Mouse (Mus musculus) layer of hippocampus, adult 9-11 months (tissue): ENCODE results near the gene Pif1.

ENCODE experiments used
- DNase-seq: peaks from one replicate; pipeline ENCODE4 v3.0.0; 2022

The Pif1 gene

DNA sequence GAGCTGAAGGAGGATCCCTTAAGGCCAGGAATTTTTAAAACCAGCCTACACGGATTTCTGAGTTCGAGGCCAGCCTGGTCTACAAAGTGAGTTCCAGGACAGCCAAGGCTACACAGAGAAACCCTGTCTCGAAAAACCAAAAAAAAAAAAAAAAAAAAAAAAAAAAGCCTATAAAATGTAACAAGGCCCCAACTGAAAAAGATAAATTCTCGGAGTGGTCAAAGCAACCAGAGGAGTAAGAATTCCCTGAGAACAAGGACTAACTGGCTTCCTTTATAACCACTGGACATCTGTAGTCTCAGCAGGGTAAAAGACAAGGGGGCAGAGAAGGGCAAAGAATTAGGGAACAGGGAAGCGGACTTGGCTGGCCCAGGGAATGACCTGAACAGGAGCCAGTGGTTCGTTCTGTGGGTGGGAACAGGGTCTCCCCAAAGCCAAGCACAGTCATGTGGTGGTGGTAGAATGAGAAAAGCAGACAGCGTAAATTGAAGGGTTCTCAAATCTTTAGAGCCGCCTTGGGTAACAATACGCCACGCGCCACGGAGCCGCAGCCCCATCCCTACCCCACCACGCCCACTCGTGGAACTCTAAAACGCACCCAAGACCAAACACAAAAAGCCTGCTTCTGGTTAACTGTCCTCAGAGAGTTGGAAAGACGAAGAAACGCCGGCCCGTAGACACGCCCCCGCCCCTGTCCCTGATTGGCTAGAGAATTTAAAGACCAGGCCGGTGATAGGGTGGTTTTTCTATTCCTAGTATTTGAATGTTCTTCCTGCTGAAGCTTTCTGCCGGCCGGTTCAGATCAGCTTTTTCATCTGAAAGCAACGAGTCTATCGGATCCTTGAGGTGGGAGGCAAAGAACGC is at the start of gene Pif1:
Gene Pif1 (plus strand): TSS at position 755 of the 864 bp plus-strand sequence.
- peak; percentile 67 for DNase-seq

DNA sequence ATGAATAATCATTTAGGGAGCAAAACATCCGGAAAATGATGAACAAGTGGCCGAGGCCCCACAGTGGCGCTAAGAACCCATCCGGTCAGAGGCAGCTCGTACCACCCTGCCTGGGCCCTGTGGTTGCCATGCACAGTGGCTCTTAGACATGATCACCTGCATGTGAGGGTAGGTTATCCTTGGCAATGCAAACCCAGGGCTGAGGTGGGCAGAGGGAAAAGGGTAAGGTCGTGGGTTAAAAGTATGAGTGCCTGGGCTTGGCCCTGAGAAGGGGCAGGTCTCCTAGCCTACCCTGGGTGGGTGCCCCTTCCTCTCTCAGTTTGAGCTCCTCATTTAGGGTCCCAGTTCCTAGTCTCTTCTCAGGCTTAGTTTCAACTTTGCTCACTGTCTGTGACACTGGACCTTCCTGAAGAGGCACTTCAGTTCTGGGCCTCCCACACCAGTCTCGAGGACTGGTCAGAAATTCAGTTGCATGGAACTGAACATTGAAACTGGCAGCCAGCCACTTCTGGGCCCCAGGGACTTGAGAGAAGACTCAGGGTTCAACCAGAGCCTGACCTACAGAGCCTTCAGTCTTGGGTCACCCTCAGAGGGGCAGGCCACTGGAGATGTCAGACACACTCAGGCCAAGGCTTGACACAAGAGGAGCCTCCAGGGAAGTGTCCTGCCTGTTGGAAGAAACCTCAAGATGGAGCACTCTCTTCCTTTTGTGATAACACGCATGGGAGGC is 48.9 kb upstream of the Pif1 start:
- peak; percentile 22 for DNase-seq

DNA sequence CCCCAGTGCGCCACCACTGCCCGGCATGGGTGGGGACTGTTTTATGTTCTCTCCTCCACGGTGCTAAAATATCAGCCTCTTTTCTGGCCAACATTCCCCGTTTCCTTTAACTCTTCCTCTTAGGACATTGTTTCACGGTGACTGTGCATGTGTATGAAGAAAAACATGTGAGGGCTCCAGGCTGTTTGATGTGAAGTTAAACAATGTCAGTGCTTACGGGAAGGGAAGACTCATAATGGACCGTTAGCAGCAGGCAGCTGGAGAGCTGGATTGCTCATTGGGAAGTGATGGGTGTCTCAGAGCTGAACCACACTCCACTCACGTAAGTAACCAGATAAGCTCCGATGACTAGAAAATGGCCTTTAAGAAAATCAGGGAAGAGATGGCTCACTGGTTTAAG is 47.3 kb upstream of the Pif1 start:
- DNase-seq, result no peak

DNA sequence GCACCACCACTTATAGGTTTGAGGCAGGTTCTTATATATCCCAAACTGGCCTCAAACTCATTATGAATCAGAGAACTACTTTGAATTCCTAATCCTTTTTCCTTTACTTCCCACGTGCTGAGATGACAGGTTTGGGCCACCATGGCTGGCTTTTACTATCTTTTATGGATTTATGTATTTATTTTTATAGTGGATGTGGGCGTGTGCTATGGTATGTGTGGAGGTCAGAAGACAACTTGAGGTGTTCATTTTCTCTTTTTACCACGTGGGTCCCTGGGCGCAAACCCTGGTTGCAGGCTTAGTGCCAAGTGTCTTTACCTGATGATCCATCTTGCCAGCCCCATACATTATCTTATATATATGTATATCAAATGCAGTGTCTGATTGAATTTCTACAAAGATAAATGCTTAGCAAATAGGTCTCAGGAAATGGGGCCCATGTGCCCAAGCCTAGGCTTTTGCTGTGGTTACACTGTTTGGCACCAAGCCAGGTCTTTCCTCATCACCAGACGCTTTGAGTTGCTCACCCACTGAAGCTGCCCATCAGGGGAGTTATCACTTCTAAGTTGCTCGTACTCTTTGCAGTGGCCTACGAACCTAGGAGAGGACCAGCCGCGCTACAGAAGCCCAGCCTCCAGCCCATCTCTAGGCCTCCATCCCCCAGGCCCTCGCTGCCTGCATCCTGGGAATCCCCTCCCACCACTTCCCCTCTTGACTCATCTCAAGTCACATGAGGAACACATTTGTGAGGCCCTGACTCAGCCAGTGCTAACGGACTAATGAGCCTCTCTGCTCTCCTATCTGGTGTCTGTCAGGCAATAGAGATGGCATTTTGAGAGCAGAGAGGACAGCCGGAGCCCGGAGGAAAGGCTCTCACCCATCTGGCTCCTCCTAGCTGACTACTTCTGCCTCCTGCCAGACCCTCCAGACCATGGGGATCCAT is 45.6 kb upstream of the Pif1 start:
- DNase-seq, result peak; percentile 75

DNA sequence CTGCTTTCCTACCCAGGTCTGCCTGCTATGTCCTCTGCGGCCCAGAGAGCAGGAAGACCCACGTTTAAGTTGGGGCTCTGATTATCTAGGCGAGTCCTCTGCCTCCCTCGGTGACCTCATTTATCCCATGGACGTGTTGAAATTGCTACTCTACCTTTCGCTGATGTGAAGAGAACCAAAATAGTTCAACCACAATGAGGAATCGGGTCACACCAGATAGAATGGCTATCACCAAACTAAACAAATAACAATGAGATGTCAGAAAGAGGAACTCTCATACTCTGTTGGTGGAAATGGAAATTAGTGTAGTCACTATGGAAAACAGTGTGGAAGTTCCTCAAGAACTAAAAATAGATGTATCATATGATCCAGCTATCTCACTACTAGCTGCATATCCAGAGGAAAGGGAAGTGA is 44.8 kb upstream of the Pif1 start:
- DNase-seq, result no peak

DNA sequence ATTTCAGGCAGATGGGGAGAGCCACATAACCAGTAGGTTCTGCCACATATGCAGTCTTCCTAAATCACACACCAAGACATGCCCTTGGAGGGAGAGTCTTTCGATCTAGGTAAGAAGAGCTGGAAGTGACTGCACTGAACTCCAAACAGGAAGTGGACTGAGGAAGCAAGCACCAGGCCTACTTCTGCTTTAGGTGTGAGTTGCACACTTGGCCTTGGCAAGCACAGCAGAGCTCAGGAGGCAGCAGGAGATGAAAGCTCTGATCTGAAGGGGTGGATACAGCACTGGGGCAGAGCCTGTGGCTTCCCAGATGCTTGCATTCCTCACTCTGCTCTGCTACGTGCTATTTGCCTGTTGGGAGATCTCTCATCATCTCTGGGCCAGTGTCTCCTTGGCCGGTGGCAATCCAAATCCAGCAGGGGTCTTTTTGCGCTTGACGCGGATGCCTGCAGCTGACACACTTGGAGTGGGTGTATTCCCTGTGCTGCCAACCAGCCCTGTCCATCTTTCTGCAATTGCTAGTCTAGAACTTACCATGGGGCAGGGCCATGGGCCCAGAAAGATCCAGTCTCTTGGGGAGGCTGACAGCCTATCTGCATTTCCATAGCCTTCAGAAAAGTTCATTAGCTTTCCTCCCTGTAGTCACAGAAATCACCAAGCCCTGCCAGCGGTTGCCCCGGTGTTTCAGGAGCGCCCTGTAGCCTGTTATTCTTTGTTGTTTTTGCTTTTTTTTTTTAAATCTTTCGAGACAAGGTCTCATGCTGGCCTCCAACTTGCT is 41.1 kb upstream of the Pif1 start:
- DNase-seq, result no peak

- DNase-seq, result no peak
Observed at GRCm38 (mm10) chr9:65546413-65546695, 40.6 kb upstream of the Pif1 start.

- no peak for DNase-seq
Observed at GRCm38 (mm10) chr9:65547111-65547510, 39.8 kb upstream of the Pif1 start.

DNA sequence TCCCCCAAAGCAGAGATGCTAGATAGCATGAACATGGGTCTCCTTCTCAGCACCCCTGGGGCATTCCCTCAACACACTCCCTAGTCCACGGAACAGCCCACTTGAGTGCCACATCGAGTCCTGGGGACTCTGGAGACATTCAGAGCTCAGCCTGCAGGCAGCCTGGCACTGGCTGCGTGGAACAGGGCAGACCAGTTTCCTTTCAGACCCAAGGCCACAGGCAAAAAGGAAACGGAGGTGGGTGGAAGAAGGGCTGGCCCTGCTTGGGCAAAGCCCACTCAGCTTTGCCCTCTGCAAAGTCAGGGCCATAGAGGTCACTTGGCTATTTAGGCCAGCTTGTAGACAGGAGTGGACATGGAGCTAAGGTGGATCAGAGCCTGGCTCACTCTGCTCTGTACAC is 39.1 kb upstream of the Pif1 start:
- no peak for DNase-seq

DNA sequence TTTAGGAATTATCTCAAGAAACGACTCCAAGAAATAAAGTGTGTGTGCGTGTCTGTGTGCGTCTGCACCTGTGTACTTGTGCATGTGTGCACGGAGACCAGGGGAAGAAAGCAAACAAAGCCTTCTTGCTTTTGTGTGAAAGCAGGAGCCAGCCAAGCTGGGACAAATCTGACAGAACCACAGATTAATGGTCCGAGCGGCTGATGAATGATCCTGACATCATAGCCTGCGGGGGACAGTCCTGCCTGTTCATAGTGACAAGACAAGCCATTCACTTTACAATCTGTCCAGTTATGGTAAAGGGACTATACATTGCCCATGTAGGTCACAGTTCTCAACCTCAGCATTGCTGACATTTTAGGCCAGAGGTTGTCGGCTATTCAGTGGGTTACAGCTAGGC is 38.6 kb upstream of the Pif1 start:
- no peak for DNase-seq

- no peak for DNase-seq
Observed at GRCm38 (mm10) chr9:65549139-65549538, 37.8 kb upstream of the Pif1 start.

DNA sequence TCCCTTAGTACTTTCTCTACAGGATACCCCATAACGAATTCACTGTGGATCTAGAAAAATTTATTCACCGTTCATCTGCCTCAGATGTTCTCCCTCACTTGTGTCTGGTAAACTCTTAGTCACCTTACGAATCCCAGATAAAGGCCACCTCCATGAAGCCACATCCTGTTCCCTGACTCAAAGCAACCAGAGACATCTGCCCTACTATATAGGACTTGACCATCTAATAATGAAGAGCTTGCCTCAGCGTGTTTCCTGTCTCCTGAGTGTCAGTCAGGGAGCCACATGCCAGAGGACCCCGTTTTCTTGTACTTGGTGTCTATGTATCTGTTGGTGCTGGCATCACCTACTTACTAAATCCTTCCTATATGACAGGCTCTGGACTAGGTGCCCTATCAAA is 37.3 kb upstream of the Pif1 start:
- no peak for DNase-seq

DNA sequence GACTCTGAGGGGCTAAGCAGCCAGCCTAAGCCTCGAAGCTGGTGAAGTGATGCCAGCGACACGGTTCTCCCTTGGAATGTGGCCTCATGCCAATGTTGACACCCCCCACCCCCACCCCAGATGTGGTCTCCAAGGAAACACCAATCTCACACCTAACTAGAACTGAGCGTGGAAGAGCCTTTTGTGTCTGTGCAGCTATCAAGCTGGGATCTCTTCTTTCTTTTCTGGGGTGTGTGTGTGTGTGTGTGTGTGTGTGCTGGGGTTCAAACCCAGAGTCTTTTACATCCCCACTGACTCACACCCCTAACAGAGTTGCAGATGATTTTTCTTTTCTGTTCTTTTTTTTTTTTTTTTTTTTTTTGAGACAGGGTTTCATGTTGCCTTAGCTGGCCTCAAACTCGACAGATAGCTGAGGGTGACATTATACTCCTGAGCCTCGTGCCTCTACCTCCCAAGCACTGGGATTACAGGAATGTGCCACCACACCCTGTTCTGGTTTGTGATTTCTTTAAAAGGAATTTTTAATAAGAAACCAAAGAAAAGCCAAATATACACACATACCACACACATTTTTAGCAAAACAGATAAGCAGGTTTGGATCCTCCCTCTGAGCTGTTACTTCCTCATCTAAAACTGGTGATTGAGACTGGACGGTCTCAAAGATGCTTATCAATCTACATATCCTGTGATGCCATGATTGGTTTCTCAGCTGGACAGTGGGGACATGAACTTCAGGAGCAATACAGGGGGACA is 36.7 kb upstream of the Pif1 start:
- no peak for DNase-seq

GRCm38 (mm10) chr9:65551035-65551434 is 35.9 kb upstream of the Pif1 start:
- no peak for DNase-seq

DNA sequence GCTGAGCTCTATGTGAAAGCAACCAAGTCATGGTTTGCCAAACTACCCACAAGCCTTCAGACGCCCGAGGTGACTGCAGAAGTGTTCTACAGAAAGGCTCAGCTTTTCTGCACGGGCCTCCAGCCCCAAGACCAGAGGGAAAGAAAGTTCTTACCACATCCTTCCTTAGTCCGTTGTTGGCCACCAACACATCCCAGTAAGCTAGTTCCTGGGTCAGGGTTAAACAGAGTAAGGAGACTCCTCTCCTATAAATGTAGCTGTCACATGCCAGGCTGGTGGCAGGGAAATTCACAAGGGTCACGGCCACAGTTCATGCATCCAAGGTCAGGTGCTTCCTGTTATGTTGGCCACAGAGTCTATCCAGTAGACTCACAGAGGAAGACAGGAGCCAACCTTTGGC is 34.8 kb upstream of the Pif1 start:
- DNase-seq, result peak; percentile 60

GRCm38 (mm10) chr9:65552711-65553110 is 34.2 kb upstream of the Pif1 start:
- no peak for DNase-seq

DNA sequence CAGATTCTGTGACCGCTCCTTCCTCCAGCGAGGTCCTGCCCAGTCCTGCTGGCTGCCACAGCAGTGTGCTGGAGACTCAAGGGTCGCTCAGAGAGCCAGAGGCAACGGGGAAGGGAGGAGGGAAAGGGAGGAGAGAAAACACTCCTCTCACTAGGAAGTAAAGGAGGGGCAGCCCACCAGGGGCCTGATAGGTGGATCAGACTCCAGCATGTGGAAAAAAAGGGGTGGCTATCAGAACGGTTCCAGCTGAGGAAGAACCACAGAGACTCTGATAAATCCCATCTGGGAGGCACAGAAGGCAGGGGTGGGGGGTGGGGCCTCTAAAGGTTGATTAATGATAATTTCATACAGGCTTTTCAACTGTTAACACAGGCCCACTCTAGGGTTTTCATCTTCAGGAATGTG is 32.0 kb upstream of the Pif1 start:
- no peak for DNase-seq

DNA sequence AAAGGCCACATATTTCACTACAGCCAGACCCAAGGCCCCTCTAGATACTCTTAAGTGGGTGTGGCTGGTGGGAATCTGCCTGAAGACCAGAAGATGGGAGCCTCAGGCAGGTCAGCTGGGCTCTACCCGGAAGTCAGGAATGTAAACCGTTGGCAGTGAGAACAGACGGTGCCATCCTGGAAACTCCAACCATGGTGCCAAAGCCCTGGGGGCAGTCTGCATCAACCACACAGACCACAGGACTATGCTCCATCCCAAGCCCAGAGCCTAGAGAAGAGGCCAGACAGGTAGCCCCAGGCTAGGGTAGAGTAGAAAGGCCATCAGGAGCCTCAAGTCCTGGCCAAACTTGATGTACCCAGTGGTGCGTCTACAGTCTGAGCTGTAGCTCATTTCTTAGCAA is 31.3 kb upstream of the Pif1 start:
- no peak for DNase-seq

DNA sequence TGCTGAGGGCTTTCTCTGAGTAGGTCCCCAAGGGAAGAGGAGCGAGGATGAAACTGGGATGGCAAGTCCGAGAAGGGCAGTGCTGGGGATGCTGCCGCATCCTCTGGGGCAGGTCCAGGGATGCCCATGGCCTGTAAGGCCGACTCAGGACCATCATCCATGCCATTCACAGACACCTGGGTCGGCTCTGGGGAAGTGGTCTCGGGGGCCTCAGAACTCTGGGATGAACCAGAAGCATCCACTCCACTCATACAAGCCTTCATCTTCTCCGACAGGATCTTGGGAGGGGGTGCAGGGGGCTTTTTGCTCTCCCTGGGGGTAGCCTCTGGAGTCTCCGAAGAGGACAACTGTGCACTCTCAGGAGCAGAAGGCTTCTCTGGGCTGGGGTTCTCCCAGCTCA is 30.6 kb upstream of the Pif1 start:
- no peak for DNase-seq

GRCm38 (mm10) chr9:65556979-65557378 is 30.0 kb upstream of the Pif1 start:
- DNase-seq, result no peak

DNA sequence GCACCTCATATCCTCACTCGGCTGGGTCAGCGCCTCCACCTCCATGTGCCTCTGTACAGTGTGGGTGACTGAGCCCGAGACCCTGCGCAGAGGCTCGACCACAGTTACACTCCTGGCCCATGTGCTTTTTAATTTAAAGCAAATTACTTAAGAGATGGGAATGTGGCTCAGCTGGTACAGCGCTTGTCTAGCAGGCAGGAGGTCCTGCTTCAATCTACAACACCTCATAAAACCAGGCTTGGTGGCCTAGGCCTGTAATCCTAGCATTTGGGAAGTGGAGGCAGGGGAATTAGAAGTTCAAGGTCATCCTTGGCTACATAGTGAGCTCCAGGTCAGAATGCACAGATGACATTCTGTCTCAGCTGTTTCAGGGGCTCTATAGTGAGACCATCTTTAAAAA is 28.2 kb upstream of the Pif1 start:
- no peak for DNase-seq

DNA sequence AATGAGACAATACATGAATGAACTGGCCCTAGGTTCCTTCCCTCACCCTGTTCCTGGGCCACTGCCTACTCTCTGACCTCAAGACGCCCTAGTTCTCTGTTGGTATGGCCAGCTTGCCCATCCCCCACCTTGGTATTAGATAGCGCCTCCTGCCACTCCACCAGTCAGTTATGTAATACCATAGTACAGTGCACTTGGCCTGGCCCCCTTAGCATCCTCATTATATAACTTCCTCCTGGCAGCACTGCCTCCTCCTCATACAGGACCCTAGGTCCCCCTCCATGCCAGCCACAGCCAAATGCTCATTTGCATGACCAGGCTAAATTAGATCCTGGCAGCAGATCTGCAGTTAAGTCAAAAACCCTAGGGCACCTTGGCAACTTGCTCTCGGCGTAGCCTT is 25.9 kb upstream of the Pif1 start:
- peak; percentile 61 for DNase-seq
